Mouse (Mus musculus) brain, adult 2 months (tissue): ENCODE measurements around the gene Hic1.
"Not testable (repeated sequence)": the region's sequence is repeated elsewhere in the genome, so short reads cannot be mapped to it uniquely, and the experiment has no call there.

Source experiments
- DNase-seq: peaks from one replicate; pipeline ENCODE4 v3.0.0; 2011; ENCODE audit warnings: low read depth, low spot score

Hic1 gene

DNA sequence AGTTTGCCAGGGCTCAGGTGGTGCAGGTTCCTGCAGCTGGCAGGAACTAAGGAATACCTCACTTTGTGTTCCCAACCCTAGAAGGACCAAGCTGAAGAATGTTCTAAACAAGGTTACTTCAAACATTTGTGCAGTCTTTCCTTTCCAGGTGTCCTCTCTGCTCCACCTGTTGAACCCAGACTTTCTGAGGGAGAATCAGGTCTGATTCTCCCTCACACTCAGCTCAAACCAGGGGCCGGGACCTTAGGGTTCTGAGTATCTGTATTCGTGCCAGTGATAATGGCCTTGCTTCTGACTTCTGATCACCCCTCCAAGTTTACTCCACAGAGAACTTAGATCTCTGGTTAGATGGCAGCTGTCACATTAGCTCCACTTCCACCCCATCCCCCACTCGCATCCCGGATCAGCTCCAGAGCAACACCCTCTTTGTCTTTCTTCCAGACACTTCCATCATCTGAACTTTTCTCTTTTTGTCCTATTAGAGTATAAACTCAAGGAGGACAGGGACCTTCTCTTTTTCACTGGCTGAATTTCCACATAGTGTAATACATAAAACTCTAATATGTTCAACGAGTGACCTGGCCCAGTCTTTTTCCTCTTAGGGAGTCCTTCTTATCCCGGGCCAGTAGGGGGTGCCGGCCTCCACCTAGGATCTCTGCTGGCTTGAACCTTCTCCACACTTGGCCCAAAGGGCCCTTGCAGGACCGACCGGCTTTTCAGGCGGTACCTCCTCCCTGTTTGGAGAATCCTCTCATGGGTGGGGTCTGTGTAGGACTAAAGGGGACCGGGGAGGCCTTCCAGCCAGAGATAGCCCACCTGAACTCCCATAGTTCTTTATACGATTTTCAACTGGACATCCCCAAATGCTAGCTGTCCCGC is 23.3 kb upstream of the Hic1 start:
- DNase-seq = peak; percentile 94

GRCm38 (mm10) chr11:75191841-75192240 is 22.5 kb upstream of the Hic1 start:
- DNase-seq = no peak

DNA sequence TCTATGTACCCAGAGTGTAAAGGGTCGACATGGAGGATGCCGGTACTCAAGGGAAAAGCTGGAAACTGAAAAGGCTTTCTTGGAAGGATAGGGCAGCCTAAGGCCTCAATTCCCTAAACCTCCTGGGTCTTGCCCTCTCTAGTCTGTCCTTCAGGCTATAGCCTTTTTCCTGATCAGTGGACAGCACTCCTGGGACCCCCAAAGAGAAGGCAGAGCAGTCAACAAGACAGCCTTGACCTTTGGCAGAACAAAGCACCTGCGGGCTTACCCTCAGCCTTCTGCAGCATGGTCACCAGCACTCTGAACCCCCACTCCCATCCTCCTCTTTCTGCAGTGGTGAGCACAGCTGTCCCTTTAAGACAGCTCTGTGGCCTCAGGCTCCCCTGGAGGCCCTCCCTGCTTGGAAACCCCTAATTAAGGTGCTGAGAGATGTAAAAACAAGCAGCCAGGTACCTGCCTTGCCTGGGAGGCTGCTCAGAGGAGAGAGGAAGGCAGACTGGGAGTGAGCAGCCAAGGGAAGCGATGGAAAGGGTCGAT is 21.7 kb upstream of the Hic1 start, which contains the start of gene Dph1:
Dph1 (minus strand) TSS at position 337 of the 537 bp plus-strand sequence.
- DNase-seq = no peak

DNA sequence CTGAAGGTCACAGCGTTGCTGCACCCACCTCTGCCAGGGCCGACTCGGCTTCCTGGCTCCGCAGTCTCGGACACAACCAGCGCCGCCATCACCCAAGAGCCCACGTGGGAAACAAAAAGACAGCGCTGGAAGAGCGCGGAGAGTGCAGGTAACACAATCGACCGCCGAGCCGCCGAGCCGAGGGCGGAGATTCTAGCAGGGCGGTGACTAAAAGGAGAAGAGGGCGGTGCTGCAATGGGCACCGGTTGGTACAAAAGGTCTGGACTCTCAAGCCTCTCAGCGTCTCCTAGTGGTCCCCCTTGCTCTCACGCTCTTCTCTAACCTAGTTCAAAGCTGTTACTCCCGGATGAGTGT is 21.0 kb upstream of the Hic1 start:
- DNase-seq = peak; percentile 95

- no peak for DNase-seq
Measured at GRCm38 (mm10) chr11:75189713-75190370, 20.5 kb upstream of the Hic1 start.

DNA sequence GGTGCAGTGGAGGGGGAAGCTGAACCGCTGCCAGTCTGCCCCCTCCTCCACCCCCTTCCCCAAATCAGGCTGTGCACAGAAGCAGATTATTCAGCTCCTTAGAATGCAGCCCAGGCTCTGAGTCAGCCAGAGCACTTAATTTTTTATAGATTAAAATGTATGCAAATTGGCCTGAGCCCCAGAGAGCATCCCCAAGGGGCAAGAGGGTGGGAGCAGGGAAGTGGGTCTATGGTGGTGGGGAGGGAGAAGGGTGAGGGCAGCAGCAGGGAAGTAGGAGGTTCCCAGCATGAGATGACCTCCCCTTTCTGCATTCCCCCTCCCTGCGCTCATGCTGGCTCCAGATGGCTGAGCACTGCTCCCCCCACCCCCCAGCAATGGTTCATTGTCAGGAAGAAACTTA is 15.7 kb upstream of the Hic1 start:
- DNase-seq = peak; percentile 80

- peak; percentile 76 for DNase-seq
Measured at GRCm38 (mm10) chr11:75184573-75184972, 15.3 kb upstream of the Hic1 start.

DNA sequence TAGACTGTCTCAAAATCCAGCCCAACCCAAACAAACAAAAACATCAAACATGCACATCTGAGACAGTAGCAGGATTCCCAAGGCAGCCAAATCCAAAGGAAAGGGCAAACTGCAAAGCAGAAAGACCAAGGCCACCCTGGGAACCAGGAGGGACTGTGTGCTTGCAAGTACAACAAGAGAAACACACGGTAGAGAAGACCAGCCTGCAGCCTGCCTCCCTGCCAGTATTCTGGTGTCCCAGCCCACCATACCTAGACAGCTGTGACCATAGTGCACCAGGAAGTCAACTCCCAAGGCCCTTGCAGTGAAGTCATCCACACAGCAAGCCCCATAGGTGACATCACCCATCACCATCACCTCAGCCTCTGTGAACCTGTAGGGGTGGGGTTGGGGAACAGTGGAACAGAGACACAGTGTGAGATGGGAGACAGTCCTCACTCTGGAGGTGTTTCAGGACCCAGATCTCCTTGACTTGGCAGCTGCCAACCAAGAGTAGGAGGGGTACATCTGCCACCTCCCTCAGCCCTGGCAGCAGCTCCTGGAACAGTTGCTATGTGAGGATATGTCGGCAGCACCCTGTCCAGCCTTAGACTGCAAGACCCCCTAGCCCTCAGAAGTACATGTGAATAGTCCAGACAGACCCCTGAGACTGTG is 14.7 kb upstream of the Hic1 start:
- peak; percentile 86 for DNase-seq

GRCm38 (mm10) chr11:75178672-75179208 is 9.4 kb upstream of the Hic1 start, which contains the start of gene Ovca2:
Ovca2 (minus strand) TSS chr11:75178835.
- peak; percentile 96 for DNase-seq

GRCm38 (mm10) chr11:75178011-75178410 is 8.7 kb upstream of the Hic1 start:
- no peak for DNase-seq

GRCm38 (mm10) chr11:75174574-75174973 is 5.3 kb upstream of the Hic1 start:
- DNase-seq = not testable (repeated sequence)

DNA sequence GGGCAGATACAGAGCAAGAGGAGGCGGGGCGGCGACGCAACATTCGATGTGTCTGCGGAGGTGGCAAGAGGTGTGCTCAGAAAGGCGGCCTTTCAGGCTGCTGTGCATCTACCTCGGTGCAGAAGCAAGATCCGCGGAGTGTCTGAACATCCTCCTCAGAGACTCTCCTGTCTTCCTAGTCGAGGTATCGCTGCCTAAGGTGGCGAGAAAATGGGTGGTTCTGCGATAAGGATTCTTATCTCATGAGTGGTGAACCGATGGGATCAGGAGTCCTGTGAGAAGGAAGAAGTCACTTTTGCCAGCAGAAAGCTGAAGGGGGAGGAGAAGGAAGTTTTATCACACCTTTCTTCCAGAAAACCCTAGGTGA is 4.5 kb upstream of the Hic1 start:
- no peak for DNase-seq

- DNase-seq = peak; percentile 94
Measured at GRCm38 (mm10) chr11:75173095-75173798, 3.9 kb upstream of the Hic1 start.

DNA sequence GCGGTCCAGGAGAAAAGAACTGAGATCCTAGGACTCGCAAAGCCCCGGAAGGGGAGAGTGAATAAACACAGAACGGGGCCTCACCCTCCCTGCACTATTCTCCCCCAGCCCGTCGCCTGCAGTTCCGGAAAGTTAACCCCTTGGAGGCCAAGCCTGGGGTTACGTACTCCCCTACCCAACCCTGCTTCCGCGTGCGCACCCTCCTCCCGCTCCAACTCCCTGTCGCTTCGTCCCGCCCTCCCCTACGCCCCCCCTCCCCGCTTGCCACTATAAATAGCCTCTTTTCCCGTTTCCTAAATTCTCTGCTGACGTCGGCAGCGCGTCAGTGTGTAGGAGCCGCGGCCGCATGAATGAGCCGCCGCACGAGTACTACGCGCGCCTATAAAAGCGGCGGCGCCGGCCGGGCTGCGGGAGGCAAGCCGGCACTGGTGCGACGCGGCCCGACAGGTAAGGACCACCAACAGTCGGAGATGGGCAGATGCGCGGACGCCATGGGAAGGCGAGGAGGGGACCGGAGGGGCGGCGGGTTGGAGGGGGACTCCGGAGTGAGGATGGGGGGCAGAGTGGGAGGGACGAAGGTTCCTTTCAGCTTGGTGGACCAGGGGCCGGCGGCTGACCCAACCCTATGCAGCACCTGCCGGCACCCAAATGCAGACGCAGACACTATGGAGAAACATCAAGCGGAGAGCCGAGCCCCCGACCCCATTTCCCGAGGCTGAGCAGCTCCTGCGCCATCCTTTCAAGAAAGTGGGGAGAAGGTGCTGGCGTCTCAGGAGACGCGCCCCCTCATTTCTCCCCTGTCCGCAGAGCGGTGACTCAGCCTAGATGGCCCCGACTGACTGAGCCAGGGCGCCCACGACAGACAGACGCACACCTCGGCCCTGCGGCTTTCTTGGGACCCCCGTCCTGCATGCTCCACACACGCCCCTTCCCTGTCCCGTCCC is 3.1 kb upstream of the Hic1 start:
- DNase-seq = peak; percentile 91

DNA sequence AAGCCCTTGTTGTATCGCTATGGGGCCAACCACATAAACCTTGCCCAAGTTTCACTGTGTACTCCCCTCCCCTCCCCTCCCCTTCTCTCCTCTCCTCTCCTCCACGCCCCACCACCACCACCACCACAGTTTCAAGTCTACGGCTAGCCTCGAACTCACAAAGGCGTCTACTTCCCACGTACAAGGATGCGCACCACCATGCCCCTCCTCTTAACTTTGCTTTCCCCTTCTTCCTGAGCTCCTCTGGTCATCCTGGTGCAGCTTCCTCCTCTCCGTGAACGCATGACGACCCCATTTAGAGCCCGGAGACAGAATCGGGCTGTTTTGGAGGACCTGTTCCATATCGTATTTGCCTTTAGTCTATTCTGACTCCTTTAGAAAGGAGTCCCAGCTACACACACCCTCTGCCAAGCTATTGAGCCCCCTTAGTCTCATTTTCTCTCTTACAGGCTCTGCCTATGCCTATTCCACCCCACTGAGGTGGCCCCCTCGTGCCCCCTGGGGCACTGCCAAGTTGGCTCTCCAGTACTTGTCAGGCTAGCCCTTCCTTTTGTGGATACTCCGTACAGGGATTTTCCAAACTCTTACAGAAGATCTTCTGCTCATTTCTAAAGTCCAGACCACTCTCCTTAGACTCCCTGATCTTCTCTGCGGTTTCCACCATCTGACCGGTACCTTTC is 2.0 kb upstream of the Hic1 start:
- no peak for DNase-seq

- peak; percentile 97 for DNase-seq
Measured at GRCm38 (mm10) chr11:75170136-75170751, 925 bp upstream of the Hic1 start.

DNA sequence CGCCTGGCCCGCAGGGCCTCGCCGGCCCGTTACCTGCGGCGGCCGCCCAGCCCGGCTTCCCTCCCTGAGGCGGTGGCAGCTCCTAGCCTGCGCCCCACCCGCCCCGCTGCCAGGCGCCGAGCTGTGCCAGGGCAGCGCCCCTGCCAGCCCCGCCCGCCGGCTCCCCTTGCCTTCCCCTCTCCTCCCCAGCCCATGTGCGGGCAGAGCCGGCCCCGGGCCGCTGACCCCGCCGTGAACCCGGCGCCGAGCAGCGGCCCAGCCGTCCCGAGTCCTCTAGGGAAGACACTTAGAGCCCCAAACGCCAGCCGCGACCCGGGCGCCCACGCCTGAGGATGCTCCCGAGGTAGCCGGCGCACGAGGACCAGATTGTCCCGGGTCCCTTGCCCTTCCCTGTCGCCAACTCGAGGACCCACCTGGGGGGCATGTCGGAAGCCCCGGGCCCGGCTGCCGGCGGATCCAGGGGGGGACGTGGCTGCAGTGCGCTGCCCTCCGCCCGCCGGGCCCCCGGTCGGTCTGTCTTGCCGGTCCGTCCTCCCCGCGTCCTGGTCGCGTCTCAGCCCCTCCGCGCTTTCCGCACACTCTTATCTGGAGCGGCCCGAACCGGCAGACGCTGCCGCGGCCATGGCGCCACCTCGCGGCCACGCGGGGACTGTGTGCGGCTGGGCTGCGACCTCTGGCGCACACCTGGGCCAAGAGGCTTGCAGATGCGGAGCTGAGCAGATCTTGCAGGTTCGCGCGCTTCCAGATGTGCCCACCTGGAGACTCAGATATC is 543 bp downstream of the Hic1 start:
- peak; percentile 81 for DNase-seq
